Mouse (Mus musculus) forebrain, postnatal 0 days (tissue): ENCODE results near the gene Gm26897. TPM values are rescaled to one million over a fixed set of nuclear protein-coding genes. Genes with fewer than 3 reads are reported as not detected.

Source experiments
- ATAC-seq: fragments of 200-750 bp; cut with Nextera tagmentation; 2 replicates; pipeline ENCODE4 v1.8.0; 2017; ENCODE audit warnings: mild to moderate bottlenecking, moderate library complexity
- DNase-seq: peaks from one replicate; pipeline ENCODE4 v3.0.0-alpha.2; 2015
- H3K27ac ChIP-seq: fragments of 300-500 bp; sonication (generic); 2 replicates; pipeline ENCODE4 v1.5.1; 2014; ENCODE audit warnings: low read depth, mild to moderate bottlenecking, antibody characterized with exemption, low read length, moderate library complexity, mixed read lengths
- H3K27me3 ChIP-seq: fragments of 300-500 bp; sonication (generic); 2 replicates; pipeline ENCODE4 v1.6.1; 2014; ENCODE audit warnings: mild to moderate bottlenecking, low read length, mixed read lengths; ENCODE audit not compliant: insufficient read depth
- H3K36me3 ChIP-seq: fragments of 300-500 bp; sonication (generic); 2 replicates; pipeline ENCODE4 v1.6.1; 2014; ENCODE audit warnings: mild to moderate bottlenecking, moderate library complexity; ENCODE audit not compliant: insufficient read depth
- H3K4me1 ChIP-seq: fragments of 300-500 bp; sonication (generic); 2 replicates; pipeline ENCODE4 v1.6.1; 2014; ENCODE audit warnings: antibody characterized with exemption; ENCODE audit not compliant: insufficient read depth
- H3K4me2 ChIP-seq: fragments of 300-500 bp; sonication (generic); 2 replicates; pipeline ENCODE4 v1.6.1; 2014; ENCODE audit warnings: low read depth, mild to moderate bottlenecking, moderate library complexity
- H3K4me3 ChIP-seq: fragments of 300-500 bp; sonication (generic); 2 replicates; pipeline ENCODE4 v1.5.1; 2014; ENCODE audit warnings: low read depth, low read length, mixed read lengths
- H3K9ac ChIP-seq: fragments of 300-500 bp; sonication (generic); 2 replicates; pipeline ENCODE4 v1.6.1; 2014; ENCODE audit warnings: mild to moderate bottlenecking
- H3K9me3 ChIP-seq: fragments of 300-500 bp; sonication (generic); 2 replicates; pipeline ENCODE4 v1.6.1; 2016; ENCODE audit warnings: low read length
- CTCF ChIP-seq: sonication (generic); IDR thresholded peaks from 2 replicates; pipeline ENCODE4 v1.5.1; 2016; ENCODE audit warnings: antibody characterized with exemption, control low read depth, low read depth
- WGBS: fragments of 180-500 bp; shearing (Covaris S2); extraction: QIAGEN DNeasy Blood & Tissue Kit; methylation state at CpG from one replicate; pipeline ENCODE4 v1.1.7; 2014; 5-methylcytosine and 5-hydroxymethylcytosine counted together
- polyA plus RNA-seq: library from polyadenylated mRNA; unstranded; fragments of >200 nt; fragmentation: Nextera tagmentation; extraction: Ambion mirVana; gene quantifications from 2 replicates; pipeline ENCODE4 v1.2.1, GENCODE M21; 2015
- total RNA-seq: library from RNA; depleted of rRNA; stranded (reverse); fragments of >200 nt; gene quantifications from 2 replicates; pipeline ENCODE4 v1.2.3, GENCODE M21; 2014

Gene Gm26897
- total and polyA plus RNA-seq, 2 experiments from 2014 or later: not detected

- 55% methylated on average over 5 of the region's 5 CpGs for WGBS
- H3K27me3 ChIP-seq: no peaks in the 10 kb centered on the region
- ATAC-seq: no peak
- peak overlapping the region; percentile 85 for H3K27ac ChIP-seq
- no peak overlapping the region for H3K9ac ChIP-seq
- peaks cover 14% of the 10 kb centered on the region for H3K4me1 ChIP-seq
- no peak overlapping the region for H3K4me2 ChIP-seq
- TF ChIP-seq CTCF: no peak
- no peak overlapping the region for H3K4me3 ChIP-seq
- H3K9me3 ChIP-seq: no peaks in the 10 kb centered on the region
- DNase-seq: peak; percentile 72
- H3K36me3 ChIP-seq: no peaks in the 10 kb centered on the region
Observed at GRCm38 (mm10) chr5:111749599-111749998, 15.9 kb downstream of the Gm26897 start.

GRCm38 (mm10) chr5:111750092-111750491, 16.4 kb downstream of the Gm26897 start:
- Histone ChIP-seq H3K4me2 (no peak overlapping the region; the same call in 1 of the 2 replicates), H3K27me3 (no peaks in the 10 kb centered on the region), H3K9ac (peak overlapping the region; percentile 22; the same call in 1 of the 2 replicates), H3K9me3 (no peaks in the 10 kb centered on the region), H3K36me3 (no peaks in the 10 kb centered on the region), H3K4me1 (peaks cover 19% of the 10 kb centered on the region), H3K4me3 (no peak overlapping the region), H3K27ac (peak overlapping the region; percentile 85)
- peak; percentile 74 for DNase-seq
- WGBS: 31% methylated on average over 13 of the region's 13 CpGs
- ATAC-seq: peak; percentile 73
- no peak for TF ChIP-seq CTCF

- Histone ChIP-seq H3K4me3 (no peak overlapping the region), H3K36me3 (no peaks in the 10 kb centered on the region), H3K27me3 (no peaks in the 10 kb centered on the region), H3K4me1 (peaks cover 16% of the 10 kb centered on the region), H3K27ac (peak overlapping the region; percentile 98), H3K9me3 (no peaks in the 10 kb centered on the region), H3K9ac (peak overlapping the region; percentile 50; the same call in 1 of the 2 replicates), H3K4me2 (peak overlapping the region; percentile 46)
- 10% methylated on average over 16 of the region's 16 CpGs for WGBS
- DNase-seq (peak; percentile 83), ATAC-seq (peak; percentile 88)
- peak; percentile 53 for TF ChIP-seq CTCF
Observed at GRCm38 (mm10) chr5:111754484-111755139, 20.9 kb downstream of the Gm26897 start.

- 4% methylated on average over 5 of the region's 5 CpGs for WGBS
- TF ChIP-seq CTCF: no peak
- peak; percentile 56 for ATAC-seq
Observed at GRCm38 (mm10) chr5:111755330-111755729, 21.6 kb downstream of the Gm26897 start.

GRCm38 (mm10) chr5:111760721-111761480, 27.2 kb downstream of the Gm26897 start:
- DNase-seq (peak; percentile 76), ATAC-seq (peak; percentile 26; the same call in 1 of the 2 replicates)
- peak overlapping the region; percentile 38 for H3K4me3 ChIP-seq
- no peak for TF ChIP-seq CTCF
- 17% methylated on average over 10 of the region's 10 CpGs for WGBS
- H3K4me2 ChIP-seq: peak overlapping the region; percentile 62
- H3K9me3 ChIP-seq: no peaks in the 10 kb centered on the region
- H3K4me1 ChIP-seq: peaks cover 8% of the 10 kb centered on the region
- H3K36me3 ChIP-seq: no peaks in the 10 kb centered on the region
- no peaks in the 10 kb centered on the region for H3K27me3 ChIP-seq
- peak overlapping the region; percentile 96 for H3K27ac ChIP-seq
- H3K9ac ChIP-seq: peak overlapping the region; percentile 55

More at GRCm38 (mm10) chr5:111755330-111755729, 21.6 kb downstream of the Gm26897 start:
- Histone ChIP-seq H3K4me1 (peaks cover 16% of the 10 kb centered on the region), H3K27me3 (no peaks in the 10 kb centered on the region), H3K4me2 (no peak overlapping the region), H3K36me3 (no peaks in the 10 kb centered on the region), H3K27ac (peak overlapping the region; percentile 98), H3K9ac (no peak overlapping the region), H3K9me3 (no peaks in the 10 kb centered on the region), H3K4me3 (no peak overlapping the region)
- DNase-seq: peak; percentile 73

- Histone ChIP-seq H3K4me2 (peak overlapping the region; percentile 62), H3K36me3 (no peaks in the 10 kb centered on the region), H3K4me1 (peaks cover 8% of the 10 kb centered on the region), H3K9ac (peak overlapping the region; percentile 55), H3K27ac (peak overlapping the region; percentile 96), H3K27me3 (no peaks in the 10 kb centered on the region), H3K9me3 (no peaks in the 10 kb centered on the region), H3K4me3 (peak overlapping the region; percentile 38)
- TF ChIP-seq CTCF: no peak
- ATAC-seq (peak; percentile 55), DNase-seq (peak; percentile 84)
- under 1% methylated on average over 12 of the region's 12 CpGs for WGBS
Observed at GRCm38 (mm10) chr5:111761574-111761973, 27.9 kb downstream of the Gm26897 start.

GRCm38 (mm10) chr5:111762085-111762484, 28.4 kb downstream of the Gm26897 start:
- H3K4me2 ChIP-seq: peak overlapping the region; percentile 62
- peak; percentile 68 for TF ChIP-seq CTCF
- H3K4me3 ChIP-seq: peak overlapping the region; percentile 38
- 3% methylated on average over 17 of the region's 17 CpGs for WGBS
- H3K9ac ChIP-seq: peak overlapping the region; percentile 55; the same call in 1 of the 2 replicates
- peak overlapping the region; percentile 96 for H3K27ac ChIP-seq
- H3K9me3 ChIP-seq: no peaks in the 10 kb centered on the region
- H3K4me1 ChIP-seq: peaks cover 8% of the 10 kb centered on the region
- no peaks in the 10 kb centered on the region for H3K36me3 ChIP-seq
- peak; percentile 95 for DNase-seq
- ATAC-seq: peak; percentile 94
- H3K27me3 ChIP-seq: no peaks in the 10 kb centered on the region
